Mouse (Mus musculus) midbrain, postnatal 0 days (tissue): ENCODE data around the gene Cwc15. TPM values are rescaled to one million over a fixed set of nuclear protein-coding genes. Genes with fewer than 3 reads are reported as not detected.

ENCODE experiments used
- ATAC-seq: fragments of 200-750 bp; cut with Nextera tagmentation; 2 replicates; pipeline ENCODE4 v1.8.0; 2017; ENCODE audit warnings: moderate number of reproducible peaks, mild to moderate bottlenecking, moderate TSS enrichment, moderate library complexity; ENCODE audit not compliant: low FRiP score
- DNase-seq: peaks from one replicate; pipeline ENCODE4 v3.0.0-alpha.2; 2015; ENCODE audit warnings: low spot score
- H3K27ac ChIP-seq: fragments of 300-500 bp; sonication (generic); 2 replicates; pipeline ENCODE4 v1.5.1; 2014; ENCODE audit warnings: low read depth, mild to moderate bottlenecking, low read length, mixed read lengths
- H3K27me3 ChIP-seq: fragments of 300-500 bp; sonication (generic); 2 replicates; pipeline ENCODE4 v1.6.1; 2014; ENCODE audit warnings: low read length, control low read depth, mixed read lengths; ENCODE audit not compliant: insufficient read depth
- H3K36me3 ChIP-seq: fragments of 300-500 bp; sonication (generic); 2 replicates; pipeline ENCODE4 v1.6.1; 2014; ENCODE audit warnings: low read length, control low read depth, mixed read lengths; ENCODE audit not compliant: insufficient read depth
- H3K4me1 ChIP-seq: fragments of 300-500 bp; sonication (generic); 2 replicates; pipeline ENCODE4 v1.6.1; 2014; ENCODE audit warnings: mild to moderate bottlenecking, control low read depth, antibody characterized with exemption, low read length, mixed read lengths; ENCODE audit not compliant: insufficient read depth
- H3K4me2 ChIP-seq: fragments of 300-500 bp; sonication (generic); 2 replicates; pipeline ENCODE4 v1.6.1; 2014; ENCODE audit warnings: low read depth, mild to moderate bottlenecking, low read length, mixed read lengths; ENCODE audit not compliant: poor library complexity, severe bottlenecking
- H3K4me3 ChIP-seq: fragments of 300-500 bp; sonication (generic); 2 replicates; pipeline ENCODE4 v1.5.1; 2014; ENCODE audit warnings: low read depth, mild to moderate bottlenecking, low read length, moderate library complexity
- H3K9ac ChIP-seq: fragments of 300-500 bp; sonication (generic); replicated peaks from 2 replicates; pipeline ENCODE4 v1.6.1; 2014; ENCODE audit warnings: mild to moderate bottlenecking, low read length, moderate library complexity, mixed read lengths; ENCODE audit not compliant: poor library complexity, severe bottlenecking
- H3K9me3 ChIP-seq: fragments of 300-500 bp; sonication (generic); 2 replicates; pipeline ENCODE4 v1.6.1; 2016; ENCODE audit warnings: low read length, control low read depth
- CTCF ChIP-seq: IDR thresholded peaks from 2 replicates; pipeline ENCODE4 v1.5.1; 2016; ENCODE audit warnings: antibody characterized with exemption, mild to moderate bottlenecking
- WGBS: fragments of 180-500 bp; shearing (Covaris S2); extraction: QIAGEN DNeasy Blood & Tissue Kit; methylation state at CpG from one replicate; pipeline ENCODE4 v1.1.7; 2014; 5-methylcytosine and 5-hydroxymethylcytosine counted together
- polyA plus RNA-seq: library from polyadenylated mRNA; unstranded; fragments of >200 nt; fragmentation: Nextera tagmentation; extraction: Ambion mirVana; gene quantifications from 2 replicates; pipeline ENCODE4 v1.2.1, GENCODE M21; 2015
- total RNA-seq: library from RNA; depleted of rRNA; stranded (reverse); fragments of >200 nt; gene quantifications from 2 replicates; pipeline ENCODE4 v1.2.3, GENCODE M21; 2014

The Cwc15 gene
- total and polyA plus RNA-seq, 2 experiments from 2014 or later: 50.4 to 140 TPM

DNA sequence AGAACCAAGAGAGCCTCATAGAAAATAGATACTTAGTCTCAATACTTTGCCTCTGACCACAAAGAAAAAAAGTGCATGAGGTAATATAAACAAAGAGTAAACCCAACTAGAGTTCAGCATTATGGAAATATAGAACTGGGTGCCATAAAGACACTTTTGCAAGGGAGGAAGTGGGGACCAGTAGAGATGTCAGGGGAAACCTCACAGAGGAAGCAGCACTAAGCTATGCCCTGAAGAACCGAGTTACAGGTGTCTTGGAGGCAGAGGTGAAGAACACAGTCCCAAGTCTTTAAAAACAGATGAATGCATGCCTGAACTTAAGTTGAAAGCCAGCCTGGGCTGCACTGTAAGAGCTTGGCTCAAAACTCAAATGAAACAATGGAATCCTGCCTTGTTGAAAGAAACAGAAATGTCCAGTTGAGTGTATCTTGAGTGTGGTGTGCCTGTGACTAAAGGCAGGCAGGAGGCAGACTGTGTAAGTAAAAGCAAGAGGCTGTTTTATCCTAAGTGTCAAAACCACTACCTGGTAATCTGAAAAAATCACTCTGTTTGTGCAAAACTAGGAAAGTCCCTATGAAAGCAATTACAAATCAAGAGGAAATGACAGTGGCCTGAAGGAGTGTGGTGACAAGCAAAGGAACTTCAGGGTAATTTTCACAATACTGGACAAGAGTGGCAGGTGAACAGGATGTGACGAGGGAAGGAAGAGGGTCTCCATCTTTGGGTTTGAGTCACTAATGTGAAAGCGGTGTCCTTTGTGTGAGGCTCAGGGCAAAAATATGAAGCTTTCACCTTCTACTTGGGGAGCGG, 1.3 kb upstream of the Cwc15 start:
- 83% methylated on average over 4 of the region's 4 CpGs for WGBS
- H3K9ac ChIP-seq: no peak overlapping the region
- H3K36me3 ChIP-seq: 0 out of 2 replicates have a peak, but pooled peaks cover 7% of the 10 kb centered on the region
- DNase-seq (no peak), ATAC-seq (no peak)
- 0 out of 2 replicates have a peak, but pooled peaks cover 2% of the 10 kb centered on the region for H3K4me1 ChIP-seq
- no peaks in the 10 kb centered on the region for H3K27me3 ChIP-seq
- peak overlapping the region; percentile 75 for H3K4me2 ChIP-seq
- H3K4me3 ChIP-seq: peak overlapping the region; percentile 53
- H3K9me3 ChIP-seq: no peaks in the 10 kb centered on the region
- no peak for TF ChIP-seq CTCF
- peak overlapping the region; percentile 75; the same call in 1 of the 2 replicates for H3K27ac ChIP-seq

DNA sequence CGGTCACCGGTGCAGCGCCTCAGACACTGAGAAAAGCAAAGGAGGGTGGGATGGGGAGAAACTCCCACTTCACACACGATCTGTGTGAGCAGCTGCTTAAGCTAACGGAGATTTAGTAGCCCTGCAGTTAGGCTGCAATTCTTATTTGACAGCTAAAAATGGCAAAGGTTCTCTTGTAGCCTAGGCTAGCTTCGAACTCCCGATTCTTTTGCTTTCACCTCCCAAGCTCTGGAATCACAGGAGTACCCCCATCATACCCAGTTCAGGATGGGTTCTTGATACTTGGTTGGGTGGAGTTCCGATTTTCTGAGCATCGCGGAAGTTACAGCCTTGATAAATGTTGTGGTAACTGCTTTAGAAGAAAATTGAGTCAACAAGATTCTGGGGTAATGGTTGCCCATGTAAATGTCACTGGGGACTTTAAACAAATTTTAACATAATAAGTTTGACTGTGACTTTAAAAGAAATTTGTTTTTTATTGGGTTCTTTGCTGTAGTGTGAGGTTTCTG, 553 bp downstream of the Cwc15 start:
- Histone ChIP-seq H3K9me3 (no peaks in the 10 kb centered on the region), H3K4me2 (peak overlapping the region; percentile 59), H3K4me3 (peak overlapping the region; percentile 53), H3K27me3 (no peaks in the 10 kb centered on the region), H3K27ac (peak overlapping the region; percentile 65), H3K4me1 (0 out of 2 replicates have a peak, but pooled peaks cover 2% of the 10 kb centered on the region), H3K36me3 (peaks cover 24% of the 10 kb centered on the region; the same call in 1 of the 2 replicates), H3K9ac (peak overlapping the region; percentile 62)
- no peak; the same call in 1 of the 2 replicates for TF ChIP-seq CTCF
- DNase-seq: peak; percentile 5
- ATAC-seq: no peak
- 4% methylated on average over 10 of the region's 10 CpGs for WGBS

DNA sequence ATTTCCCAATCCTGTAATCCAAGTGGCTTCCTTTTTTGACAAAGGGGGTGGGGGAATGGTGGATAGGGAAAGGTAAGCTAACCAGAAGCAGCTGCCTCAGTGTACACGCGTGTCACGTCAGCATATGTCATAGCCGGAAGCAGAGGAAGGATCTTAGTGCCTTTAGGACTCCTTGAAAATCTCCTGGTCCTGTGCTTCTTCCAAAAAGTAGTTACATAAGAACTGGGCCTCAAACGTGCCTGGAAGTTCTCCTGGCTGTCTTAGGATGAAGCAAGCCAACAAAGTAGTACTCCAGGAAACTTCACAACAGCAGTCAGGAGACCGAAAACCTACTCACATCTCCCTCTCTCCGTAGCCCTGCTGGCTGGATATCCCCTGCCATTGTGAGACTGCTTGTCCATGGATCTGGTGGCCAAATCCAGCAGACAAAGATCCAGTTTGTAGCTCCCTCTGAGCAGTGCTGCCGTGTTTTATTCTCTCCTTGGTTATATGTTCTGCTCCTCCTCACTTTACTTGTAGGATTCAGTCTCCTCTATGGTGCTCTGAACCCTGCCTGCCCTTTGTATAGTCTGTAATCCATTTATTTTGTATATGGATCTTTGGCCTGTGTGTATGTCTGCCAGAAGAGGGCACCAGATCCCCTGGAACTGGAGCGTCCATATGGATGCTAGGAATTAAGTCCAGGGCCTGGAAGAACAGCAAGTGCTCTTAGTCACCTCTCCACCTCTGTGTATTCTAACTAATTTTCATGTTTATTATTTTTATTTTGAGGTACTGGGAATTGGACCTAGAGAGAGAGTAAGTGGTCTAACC, 12.4 kb downstream of the Cwc15 start:
- H3K4me3 ChIP-seq: no peak overlapping the region
- no peaks in the 10 kb centered on the region for H3K4me1 ChIP-seq
- no peaks in the 10 kb centered on the region for H3K27me3 ChIP-seq
- H3K36me3 ChIP-seq: peaks cover 25% of the 10 kb centered on the region
- no peak overlapping the region for H3K27ac ChIP-seq
- ATAC-seq (peak; percentile 57), DNase-seq (peak; percentile 62)
- no peaks in the 10 kb centered on the region for H3K9me3 ChIP-seq
- H3K9ac ChIP-seq: no peak overlapping the region
- H3K4me2 ChIP-seq: no peak overlapping the region
- WGBS: 78% methylated on average over 9 of the region's 9 CpGs
- peak; percentile 86 for TF ChIP-seq CTCF

DNA sequence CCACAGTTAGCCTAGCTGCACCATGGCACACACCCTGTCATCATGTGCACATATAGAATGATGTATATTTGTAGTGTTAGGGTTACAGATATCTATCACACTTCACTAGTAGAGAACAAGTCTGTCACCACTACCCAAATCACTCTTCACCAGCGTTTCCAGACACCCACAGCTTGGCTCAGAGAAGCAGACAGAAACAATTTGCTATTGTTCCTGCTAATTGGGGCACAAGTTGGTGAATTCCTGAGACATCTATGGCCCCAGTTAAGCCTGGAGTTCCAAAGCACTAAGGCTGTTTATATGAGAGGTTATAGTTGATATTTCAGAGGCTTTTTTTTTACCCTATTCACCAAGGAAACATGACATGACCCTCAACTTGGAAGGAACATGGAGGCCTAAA, 16.9 kb downstream of the Cwc15 start:
- Histone ChIP-seq H3K4me3 (no peak overlapping the region), H3K4me2 (no peak overlapping the region), H3K36me3 (peaks cover 4% of the 10 kb centered on the region; the same call in 1 of the 2 replicates), H3K27me3 (no peaks in the 10 kb centered on the region), H3K9me3 (no peaks in the 10 kb centered on the region), H3K4me1 (no peaks in the 10 kb centered on the region), H3K9ac (no peak overlapping the region), H3K27ac (no peak overlapping the region)
- ATAC-seq: no peak
- no peak for DNase-seq
- WGBS: 67% methylated on average over 1 of the region's 1 CpGs
- no peak for TF ChIP-seq CTCF

DNA sequence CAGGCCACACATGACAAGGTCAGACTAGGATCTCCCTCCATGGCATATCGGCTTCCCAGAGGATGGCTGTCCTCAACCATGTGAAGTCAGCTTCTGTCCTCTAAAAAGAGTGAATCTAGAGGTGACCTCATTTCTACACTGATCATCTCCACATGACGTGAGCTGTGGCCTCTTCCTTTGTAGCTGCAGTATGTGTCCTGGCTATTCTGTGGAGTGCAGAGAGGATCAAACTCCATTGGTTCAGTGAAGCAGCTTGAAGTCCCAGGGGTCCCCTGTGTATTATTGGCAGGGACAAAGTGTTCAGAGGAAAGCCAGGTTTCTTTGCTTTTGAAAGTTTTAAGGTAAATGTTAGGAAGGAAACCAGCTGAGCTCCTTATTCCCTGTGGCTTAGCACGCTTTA, 17.7 kb downstream of the Cwc15 start:
- peak; percentile 20; the same call in 1 of the 2 replicates for ATAC-seq
- H3K4me1 ChIP-seq: no peaks in the 10 kb centered on the region
- 70% methylated on average over 3 of the region's 3 CpGs for WGBS
- no peak overlapping the region for H3K4me2 ChIP-seq
- no peak overlapping the region for H3K4me3 ChIP-seq
- no peaks in the 10 kb centered on the region for H3K9me3 ChIP-seq
- H3K36me3 ChIP-seq: no peaks in the 10 kb centered on the region
- H3K27ac ChIP-seq: no peak overlapping the region
- no peak for TF ChIP-seq CTCF
- no peak for DNase-seq
- H3K9ac ChIP-seq: no peak overlapping the region
- H3K27me3 ChIP-seq: no peaks in the 10 kb centered on the region
